Mouse (Mus musculus) common myeloid progenitor, adult 5-6 weeks (primary cell): Measurements from ENCODE around the gene Dctd. TPM values are rescaled to one million over a fixed set of nuclear protein-coding genes. Genes with fewer than 3 reads are reported as not detected.
"Not testable (repeated sequence)": the region's sequence is repeated elsewhere in the genome, so short reads cannot be mapped to it uniquely, and the experiment has no call there.

Experiments used
- ATAC-seq: replicated peaks from 2 replicates; pipeline ENCODE4 v1.8.0; 2016; ENCODE audit warnings: low read depth, mild to moderate bottlenecking, moderate TSS enrichment, inconsistent platforms; ENCODE audit not compliant: poor library complexity, severe bottlenecking
- total RNA-seq: library from RNA; stranded (forward); fragments of 200-1000, 187-1606 nt; gene quantifications from 2 replicates; pipeline ENCODE4 v1.2.3, GENCODE M21; 2017

The Dctd gene
- total RNA-seq, 1 experiment from 2014 or later: 72.9 TPM

DNA sequence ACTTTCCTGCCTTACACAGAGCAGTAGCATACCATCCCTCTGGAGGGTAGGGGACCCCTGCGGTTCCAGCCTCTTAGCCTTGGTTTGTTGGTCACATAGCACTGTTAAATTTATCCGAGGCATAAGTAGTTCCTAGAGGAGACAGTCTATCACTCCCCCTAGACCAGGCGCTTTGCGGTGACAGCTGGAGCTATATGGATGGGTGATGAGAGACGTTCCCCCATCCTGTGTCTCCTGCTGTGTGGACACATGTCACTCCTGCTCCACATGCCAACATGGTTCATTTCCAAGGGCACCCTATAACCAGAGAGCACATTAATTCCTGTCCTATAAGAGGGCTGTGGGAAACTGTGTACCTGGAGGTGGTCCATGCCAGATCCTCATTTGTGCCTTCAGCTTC is 42.1 kb downstream of the Dctd start:
- no peak for ATAC-seq

DNA sequence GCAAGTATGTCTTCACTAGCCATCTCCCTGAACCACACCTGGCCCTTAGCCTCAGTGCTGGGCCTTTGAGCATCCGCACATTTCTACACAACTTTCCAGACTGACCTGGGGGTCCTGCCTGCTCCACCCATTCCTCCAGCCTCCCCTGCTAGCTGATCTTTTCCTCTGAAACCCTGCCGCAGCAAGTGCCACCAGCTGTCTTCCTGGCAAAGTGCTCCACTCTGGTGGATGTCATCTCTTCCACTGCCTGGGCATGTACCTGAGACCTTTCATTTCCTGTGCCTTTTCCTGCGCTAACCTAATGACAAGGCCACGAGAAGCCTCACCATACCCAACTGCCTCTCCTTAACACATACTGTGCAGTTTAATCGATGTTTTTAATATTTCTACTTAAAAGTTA is 46.9 kb downstream of the Dctd start:
- ATAC-seq: no peak

DNA sequence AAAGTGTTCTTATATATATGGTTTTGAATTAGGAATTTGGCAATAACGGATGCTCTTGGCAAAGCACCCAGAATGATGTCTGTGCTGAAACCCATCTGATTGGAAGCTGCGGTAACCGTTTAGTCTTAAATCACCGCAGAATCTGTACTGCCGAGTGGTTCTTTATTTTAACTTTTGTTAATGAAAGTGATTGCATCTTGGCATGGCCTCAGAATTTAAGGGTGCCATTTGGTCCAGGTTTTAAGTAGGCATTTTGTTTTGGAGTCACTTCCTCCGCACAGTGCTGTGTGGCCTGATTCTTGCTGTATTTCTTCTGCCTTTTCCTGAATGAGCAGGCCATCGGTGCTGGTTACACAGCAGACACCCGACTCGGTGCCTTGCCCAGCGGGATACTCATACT is 47.6 kb downstream of the Dctd start:
- ATAC-seq: no peak

DNA sequence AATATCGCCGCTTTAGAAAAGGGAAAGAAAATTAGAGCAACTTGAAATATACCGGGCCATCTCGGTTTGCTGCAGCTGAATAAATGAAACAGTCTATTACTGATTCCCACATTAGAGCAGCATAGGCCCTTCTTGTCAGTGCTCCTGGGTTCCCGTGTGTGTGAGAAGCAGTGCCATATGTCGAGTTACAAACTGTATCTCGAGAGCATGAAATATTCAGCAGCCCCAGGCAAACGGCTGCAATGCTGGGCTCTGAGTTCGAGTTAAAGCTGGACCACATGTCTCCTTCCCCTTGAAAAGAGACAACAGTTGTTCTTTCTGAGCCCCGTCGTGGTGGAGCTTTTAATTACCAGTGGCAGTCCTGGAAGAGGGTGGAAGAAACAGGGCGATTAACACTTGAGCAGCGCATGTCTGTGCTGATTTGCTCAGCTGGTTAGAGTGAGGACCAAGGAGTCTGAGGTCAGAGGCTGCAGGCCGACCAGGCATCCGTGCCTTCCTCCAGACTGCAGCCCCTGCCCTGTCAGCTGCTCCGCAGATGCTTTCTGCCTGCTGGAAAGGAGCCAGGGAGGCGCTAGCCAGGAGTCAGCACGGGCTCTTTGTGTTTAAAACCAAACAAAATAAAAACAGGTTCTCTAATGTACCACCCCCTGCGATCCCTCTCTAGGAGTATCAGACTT is 53.3 kb downstream of the Dctd start:
- ATAC-seq: no peak

DNA sequence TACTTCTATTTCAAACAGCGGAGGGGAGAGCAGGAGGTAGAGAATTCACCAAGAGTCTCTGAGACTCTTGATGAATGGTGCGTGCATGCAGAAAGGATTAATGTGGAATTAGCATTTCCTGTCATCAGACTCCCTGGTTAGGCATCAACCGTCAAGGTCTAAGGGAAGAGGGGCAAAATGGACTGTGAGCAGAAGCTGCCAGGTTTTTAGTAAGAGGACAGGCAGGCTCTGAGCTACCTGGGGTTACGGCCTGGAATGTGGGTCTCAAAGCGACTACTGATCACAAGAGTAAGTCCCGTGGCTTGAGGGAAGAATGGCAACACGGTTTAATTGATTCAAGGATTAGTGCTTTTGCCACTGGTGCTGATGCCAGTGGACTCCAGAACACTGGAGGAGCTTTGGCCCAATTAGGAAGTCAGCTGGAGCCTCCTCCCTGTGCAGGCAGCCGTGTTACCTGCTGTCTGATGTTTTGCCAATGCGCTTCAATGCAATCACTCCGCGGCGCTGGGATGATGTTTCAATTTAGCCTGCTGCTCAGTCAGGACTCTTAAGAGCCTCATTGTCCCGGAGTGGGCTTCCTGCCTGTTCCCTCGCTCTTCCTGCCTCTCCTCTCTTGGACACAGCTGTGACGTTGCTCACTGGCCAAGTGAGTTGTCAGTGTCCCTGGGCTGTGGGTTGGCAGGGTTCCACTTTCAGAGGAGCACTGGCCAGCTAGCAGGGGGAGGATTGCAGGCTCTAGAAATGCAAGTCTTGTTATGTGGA is 54.6 kb downstream of the Dctd start:
- no peak for ATAC-seq

DNA sequence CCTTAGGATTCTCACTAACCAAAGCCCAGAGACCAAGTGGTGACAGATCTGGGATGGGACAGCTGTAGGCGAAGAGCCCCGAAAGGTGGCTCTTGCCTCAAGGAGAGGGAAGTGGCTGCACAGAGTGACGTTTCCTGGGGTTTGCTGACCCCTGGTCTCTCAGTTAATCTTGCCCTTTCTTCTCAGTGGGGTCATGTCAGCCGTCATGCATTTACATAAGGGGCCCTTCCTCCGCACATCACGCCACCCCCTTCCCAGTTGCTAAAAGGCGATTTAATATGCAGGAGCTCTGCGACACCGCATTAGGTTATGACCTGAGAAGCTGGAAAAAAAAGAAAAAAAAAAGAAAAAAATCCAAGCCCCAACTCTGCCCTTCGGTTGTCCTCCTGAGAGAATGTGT is 58.8 kb downstream of the Dctd start:
- no peak for ATAC-seq

DNA sequence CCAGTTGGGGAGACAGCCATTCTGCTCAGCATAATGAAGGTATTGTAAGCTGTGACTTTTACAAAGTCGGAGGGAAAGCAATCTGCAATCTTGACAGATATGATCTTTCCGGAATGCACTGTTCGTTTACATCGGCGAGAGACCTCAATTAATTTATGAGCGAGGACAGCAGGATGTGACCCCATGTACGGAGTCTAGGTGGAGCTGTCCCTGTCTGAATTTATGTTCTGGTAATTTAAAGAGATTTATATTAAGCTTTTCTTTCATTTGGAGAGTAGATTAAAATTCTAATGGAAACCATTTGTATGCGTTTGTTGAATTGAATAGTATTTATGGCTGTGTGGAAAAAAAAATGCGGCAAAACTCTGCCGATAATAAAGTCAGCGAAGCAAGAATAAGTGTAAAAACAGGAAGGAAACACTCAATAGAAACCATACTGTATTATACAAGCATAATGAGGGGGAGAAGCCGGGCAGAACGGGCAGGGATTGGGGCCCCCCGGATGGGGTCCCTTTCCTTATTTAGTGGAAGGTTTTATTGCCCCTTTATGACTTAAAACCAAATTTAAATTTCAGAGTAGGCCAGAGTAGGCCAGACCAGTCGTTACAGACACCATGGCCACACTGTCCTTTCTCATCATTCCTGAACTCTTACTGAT is 59.8 kb downstream of the Dctd start:
- ATAC-seq: no peak

DNA sequence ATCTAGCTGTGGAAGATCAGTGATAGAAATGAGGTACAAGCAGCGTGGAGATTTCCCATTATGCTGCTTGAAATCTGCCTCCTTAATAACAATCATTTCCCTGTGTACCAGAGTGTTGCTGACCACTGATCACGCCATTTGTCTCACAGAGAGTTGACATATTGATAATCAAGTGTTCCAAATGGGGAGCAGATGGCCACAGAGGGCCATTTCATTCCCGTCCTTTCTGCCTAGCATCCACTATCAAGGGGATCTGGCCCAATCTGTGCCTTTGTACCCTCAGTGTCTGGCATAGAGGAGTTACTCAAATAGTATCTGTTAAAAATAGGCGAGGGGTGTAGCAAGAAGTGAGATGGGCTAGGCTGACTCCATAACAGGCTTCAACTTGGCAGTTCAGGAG is 78.5 kb downstream of the Dctd start:
- ATAC-seq: no peak

DNA sequence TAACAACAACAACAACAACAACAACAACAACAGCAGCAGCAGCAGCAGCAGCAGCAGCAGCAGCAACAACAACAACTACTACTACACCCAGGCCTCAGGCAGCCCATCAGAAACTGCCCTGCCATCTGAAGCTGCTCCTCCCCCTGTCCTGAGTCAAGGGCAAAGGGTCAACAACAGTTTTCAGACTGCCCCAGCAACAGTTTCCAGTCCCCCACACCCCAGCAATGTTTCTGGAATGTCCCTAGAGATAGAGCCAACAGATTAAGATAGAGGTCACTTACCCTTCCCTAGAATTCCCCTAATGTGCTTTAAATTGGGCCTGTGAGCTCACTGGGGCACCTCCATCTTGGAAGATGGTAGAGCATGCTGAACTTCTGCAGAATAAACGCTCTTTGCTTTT is 79.0 kb downstream of the Dctd start:
- no peak for ATAC-seq

DNA sequence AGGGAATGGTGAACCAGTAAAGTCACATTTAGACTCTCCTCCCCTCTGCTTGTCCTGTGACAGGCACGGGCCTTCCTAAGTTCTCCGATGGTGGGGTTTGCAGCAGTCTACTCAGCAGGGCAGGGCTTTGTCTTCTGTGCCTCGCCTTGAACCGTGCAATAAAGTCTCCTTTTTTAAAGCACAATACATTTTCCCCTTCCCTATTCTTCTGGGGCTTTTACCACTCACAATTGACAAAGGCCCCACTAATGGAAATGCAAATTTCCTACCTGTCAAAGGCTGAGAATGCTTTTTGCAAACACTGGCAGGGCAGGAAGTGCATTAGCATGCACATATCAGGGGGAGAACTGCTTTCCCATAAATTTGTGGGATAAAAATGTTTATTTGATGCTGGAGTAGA is 80.1 kb downstream of the Dctd start:
- no peak for ATAC-seq

DNA sequence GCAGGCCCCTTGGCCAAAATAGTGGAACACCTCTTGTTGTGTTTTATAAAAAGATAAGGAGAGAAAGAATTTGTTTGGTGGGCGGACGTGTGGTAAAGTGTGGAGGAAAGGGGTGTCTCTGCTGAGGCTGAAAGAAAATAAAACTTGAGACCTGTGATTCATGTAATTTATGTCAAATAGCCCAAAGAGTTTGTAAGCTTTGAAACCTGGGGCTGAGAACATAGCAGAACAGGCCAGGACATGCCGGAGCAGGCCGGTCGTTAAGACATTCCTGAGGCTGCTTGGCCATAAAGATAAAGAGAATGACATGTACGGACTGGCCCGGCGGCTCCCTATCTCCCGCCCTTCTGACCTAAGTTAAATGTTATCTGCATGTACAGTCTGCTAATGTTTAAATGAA is 81.3 kb downstream of the Dctd start:
- not testable (repeated sequence) for ATAC-seq

DNA sequence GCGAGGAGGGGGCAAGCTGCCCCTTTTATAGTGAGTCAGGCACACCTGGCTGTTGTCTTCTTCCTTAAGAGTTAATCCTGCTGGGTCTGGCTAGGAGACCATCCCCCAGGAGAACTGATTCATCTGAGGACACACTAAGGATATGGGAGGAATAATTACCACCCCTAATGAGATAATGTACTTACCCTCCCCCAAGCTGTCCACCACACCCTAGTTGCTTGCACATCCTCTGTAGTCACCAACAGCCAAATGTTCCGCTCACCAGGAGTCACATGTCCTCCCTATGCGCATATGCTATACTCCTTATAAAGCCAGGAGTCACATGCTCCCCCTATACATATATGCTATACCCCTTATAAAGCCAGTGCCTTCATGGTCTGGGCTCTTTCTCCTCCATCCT is 82.1 kb downstream of the Dctd start:
- ATAC-seq: no peak

DNA sequence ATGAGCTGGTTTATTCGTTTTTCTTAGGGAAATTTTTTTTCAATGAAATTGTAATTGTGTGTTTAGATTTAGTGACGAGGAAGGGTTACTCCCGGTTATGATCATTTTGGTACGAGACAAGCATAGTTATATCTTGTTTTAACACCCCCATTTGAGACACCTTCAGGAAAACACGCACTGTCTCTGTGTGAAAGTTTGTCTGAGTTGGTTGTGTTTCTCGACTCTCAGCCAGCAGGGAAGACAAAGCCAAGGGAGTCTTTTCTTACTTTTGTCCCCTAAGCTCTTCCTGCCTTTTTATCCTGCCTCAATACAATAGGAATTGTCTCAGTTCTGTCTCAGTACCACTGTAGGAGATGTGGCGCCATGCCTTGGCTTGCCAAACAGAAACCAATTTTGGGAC is 84.9 kb downstream of the Dctd start:
- ATAC-seq: no peak

DNA sequence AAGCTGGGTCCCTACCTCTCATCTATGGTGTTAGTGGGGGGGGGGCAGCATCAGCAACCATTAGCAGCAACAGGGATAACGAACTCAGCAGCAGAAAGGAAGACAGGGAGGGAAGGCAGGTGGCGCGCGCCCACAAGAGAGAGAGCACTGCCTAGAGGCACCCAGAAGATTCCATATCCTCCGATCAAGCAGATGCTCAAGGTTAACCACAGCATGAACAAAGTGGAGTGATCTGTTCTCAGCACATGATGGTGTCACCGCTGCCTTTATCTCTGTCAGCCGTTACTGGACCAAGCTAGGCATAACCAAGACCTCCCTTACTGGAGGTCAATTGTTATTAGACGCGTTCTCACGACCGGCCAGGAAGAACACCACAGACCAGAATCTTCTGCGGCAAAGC is 89.7 kb downstream of the Dctd start:
- no peak for ATAC-seq

DNA sequence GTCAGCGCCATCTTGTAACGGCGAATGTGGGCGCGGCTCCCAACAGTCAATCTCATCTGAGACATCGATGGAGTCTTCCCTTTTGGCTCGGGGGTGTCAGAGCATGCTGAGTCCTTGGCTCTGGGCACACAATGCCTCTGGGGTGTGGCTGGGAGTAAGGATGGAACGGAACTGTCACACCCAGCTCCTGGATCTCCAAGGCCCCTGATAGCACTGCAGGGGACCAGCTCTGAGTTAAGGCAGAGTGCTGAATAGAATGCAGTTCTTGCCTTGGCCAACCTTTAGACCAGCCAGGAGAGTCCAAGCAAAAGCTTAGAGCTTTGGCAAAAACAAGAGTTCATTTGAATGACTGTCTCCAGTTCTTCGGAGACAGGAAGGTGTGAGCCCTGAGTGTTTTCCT is 97.1 kb downstream of the Dctd start:
- no peak for ATAC-seq

DNA sequence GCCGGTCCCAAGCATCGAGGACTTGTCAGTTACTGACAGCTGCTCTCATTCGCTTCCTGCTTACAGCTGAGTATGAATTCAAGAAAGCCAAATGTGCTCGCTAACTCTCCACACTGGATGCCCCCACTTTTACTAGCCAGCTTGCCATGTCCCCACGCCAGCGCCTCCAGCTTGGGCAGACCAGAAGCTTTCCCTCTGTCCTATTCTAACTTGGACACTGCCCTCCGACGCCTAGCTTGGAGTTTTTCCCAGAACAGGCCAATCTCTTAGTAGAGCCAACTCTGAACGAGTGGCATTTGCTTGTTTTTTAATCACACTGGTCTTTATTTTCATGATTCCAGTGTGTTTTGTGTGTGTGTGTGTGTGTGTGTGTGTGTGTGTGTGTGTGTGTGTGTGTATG is 100.3 kb downstream of the Dctd start:
- ATAC-seq: no peak

DNA sequence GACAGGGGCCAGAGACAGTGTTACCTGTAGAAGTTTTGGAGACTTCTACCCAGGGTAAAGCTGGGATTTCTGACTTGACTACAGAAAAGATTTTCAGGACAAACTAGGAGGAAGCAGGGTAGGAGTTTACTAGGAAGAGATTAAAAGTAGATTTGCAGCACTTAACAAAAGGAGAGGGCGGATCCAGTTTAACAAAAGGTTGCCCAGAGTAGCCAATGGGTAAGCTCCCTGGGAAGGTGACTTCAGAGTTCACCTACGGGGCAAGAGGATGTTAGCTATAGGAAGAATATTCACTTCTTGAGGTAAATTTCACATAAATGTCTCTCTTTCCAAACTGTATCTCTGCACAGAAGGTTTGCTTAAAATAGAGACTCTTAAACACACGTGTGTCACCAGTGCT is 103.7 kb downstream of the Dctd start:
- ATAC-seq: no peak

Other genes with a start within 250 kb of the Dctd start
- 6.4 and 8.9 TPM in 2 replicates for gene Wwc2, start 108.2 kb upstream of the Dctd start, total RNA-seq